Mouse (Mus musculus) mouse trophoblast stem cell (cell line): ENCODE measurements at regions not wholly inside any gene's neighbourhood (a gene's known extent, or its start where the extent isn't known, plus 50 kb on each side); places are given as distances from the start of the nearest gene placed in this dataset.

ENCODE experiments used
- in situ Hi-C, 2 experiments: fragments of 300-500 bp; cut with MseI, MboI; formaldehyde crosslinking; loops; 2 replicates in 1 of 2; 3 replicates in 1 of 2; pipeline ENCODE4 v1.15.1; 2025

DNA sequence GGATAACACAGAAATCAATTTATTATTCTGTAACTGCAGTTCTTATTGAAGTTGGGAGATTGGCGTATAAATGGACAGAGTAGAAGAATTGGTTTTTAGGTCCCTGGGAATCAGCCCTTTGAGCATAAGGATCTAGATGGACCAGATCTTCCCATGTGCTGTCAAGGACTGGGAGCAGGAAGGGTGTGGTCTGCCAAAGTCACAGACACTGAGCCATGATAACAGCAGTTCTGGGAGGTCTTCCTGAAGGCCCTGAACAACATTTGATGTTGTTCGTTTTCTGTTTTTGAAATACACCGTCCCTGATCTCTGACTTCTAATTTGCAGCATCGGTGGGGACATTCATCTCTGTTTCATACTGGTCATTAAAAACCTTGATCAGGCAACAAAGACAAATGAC, 147.6 kb upstream of the Krr1 start:
- in situ Hi-C loops = no loop called here

DNA sequence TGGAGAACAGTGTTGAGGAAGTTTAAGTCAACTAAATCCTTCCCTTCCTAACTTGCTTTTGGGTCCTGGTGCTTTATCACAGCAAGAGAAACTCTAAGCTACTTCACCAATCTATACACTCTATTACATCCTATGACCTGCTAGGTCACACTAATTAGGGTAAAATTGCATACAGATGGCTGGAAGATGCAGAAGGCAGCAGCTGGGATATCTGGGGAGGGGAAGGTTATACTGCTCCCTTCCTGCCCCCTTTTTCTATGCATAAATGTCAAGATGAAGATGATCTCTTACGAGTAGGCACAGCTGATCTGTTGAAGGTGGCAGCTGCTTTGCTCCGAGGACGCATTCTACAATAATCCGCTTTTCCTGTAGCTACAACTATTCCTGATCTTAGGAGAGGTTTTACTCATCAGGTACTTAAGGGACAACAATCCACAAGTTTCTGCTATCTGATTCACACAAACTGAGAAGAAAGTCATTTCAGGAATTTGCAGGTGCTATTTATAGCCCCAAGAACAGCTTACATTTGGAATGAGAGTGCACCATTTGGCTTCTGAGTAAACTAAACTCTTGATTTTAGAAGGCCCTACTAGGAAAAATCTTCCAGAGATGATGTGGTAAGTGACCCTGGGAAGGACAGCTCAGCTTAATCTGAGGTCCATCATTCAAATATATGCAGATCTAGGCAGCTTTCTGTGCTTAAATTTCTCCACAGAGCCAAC, 146.3 kb upstream of the Krr1 start:
- in situ Hi-C loops = no loop called here

DNA sequence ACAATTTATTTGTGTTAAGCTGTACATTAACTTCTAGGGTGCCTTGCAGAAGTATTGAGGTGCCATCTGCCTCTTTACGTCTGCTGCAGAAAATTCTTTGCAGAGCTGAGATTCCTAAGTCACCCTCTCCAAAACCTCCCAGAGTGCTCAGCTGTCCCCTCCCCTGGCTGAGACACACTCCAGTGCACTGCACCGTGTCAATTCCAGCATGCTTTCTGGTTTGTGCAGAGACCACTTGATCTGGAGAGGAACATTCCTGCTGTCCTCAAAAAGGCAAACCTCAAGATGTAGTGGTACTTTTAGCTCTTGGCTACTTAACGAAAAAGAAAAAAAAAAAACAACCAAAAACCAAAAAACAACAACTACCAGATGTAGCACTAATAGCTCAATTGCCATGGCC, 145.2 kb upstream of the Krr1 start:
- in situ Hi-C loops = no loop called here

DNA sequence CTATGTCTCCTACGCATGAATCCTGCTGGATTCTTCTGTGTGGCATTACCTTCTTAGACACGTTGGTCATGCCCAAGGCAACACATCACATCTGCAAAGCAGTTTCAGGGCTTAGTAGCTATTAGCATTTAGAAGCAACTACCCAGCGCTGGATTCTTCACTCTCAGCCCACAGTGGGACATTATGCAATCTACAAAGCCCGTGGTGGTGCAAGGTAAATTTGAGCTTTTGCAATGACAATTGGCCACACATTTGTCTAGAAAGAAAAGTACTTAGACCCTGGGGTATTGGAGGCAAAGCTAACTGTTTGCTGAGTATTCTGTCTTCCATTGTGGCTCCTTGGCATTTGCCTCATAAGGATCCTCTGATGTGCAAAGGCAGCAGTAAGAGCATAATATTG, 144.5 kb upstream of the Krr1 start:
- in situ Hi-C loops = no loop called here

DNA sequence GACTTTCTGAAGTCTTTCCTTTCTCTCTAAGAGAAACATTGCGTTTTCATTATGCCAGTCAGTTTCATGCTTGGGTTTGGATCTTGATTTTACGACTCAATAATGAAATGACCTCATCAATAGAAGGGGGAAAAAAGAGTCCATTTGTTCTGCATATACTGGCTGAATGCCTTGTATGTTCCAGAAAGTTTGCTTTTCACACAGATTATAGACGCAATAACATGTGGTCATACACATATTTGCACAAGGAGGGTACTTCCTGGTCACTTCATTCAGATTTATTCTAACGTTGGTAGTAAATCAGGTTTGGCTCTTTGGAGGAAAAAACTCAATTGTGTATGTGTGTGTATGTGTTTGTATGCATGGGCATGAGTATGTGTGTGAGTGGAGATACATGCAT, 143.9 kb upstream of the Krr1 start:
- in situ Hi-C loops = no loop called here

DNA sequence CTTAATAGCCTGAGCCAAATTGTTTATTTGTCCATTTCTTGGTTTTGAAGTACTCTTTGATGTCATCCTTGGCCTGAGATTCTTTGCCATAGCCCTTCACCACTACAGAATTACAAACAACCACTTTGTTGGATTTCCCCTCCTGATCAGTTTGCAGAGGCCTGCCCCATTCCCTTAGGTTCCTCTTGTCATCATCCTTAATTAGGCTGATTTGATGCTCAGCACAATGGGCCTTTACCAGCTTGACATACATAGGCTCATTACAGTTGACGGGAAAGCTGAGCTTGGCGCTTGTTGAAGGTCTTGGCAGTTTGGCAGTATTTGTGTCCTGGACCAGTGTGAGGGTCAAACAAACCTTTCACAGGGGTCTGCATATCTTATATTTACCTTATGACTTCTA, 143.2 kb upstream of the Krr1 start:
- in situ Hi-C loops = no loop called here

DNA sequence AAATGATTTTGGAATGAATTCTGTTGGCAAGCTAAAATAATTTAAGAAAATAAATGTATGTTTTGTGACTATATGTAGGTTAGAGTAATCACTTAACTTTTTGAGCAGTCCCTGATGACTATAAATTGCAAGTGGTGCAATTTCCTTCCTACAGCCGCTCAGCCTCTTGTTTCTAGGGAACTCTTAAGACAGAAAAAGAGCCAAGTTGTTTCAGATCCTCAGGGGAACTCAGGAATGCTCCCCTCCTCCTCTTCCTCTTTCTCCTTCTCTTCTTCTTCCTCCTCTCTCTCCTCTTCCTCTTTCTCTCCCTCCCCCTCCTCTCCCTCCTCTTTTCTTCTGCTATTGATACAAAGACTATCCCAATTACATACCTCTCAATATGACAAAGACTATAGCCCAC, 141.4 kb upstream of the Krr1 start:
- in situ Hi-C loops = no loop called here

DNA sequence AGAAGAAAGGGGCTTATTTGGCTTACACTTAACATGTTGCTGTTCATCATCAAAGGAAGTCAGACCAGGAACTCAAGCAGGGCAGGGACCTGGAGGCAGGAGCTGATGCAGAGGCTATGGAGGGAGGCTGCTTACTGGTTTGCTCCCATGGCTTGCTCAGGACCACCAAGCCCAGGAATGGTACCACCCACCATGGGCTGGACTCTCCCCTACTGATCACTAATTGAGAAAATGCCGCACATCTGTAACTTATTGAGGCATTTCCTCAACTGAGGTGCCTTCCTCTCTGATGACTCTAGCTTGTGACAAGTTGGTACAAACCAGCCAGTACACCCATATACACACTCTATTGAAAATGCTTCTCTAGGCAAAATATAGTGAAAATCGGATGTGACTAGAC, 138.9 kb upstream of the Krr1 start:
- in situ Hi-C loops = no loop called here

DNA sequence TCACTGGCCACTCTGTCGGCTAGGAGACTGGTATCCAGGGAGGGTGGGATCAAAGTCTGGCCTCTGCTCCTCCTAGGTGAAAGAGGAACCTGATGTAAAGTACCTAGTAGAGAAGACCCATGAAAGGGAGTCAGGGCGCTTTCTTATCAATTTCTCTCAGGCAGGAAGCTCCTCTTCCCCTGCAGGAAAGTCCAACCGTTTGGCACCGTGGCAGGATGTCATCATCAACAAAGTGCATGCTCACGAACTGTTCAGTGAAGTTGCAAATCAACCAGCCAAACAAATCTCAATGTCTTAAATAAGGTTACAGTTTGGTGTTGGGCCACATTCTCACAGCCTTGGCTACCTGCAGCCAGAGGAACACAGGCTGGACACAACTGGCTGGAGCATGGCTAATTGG, 138.2 kb upstream of the Krr1 start:
- in situ Hi-C loops = no loop called here

DNA sequence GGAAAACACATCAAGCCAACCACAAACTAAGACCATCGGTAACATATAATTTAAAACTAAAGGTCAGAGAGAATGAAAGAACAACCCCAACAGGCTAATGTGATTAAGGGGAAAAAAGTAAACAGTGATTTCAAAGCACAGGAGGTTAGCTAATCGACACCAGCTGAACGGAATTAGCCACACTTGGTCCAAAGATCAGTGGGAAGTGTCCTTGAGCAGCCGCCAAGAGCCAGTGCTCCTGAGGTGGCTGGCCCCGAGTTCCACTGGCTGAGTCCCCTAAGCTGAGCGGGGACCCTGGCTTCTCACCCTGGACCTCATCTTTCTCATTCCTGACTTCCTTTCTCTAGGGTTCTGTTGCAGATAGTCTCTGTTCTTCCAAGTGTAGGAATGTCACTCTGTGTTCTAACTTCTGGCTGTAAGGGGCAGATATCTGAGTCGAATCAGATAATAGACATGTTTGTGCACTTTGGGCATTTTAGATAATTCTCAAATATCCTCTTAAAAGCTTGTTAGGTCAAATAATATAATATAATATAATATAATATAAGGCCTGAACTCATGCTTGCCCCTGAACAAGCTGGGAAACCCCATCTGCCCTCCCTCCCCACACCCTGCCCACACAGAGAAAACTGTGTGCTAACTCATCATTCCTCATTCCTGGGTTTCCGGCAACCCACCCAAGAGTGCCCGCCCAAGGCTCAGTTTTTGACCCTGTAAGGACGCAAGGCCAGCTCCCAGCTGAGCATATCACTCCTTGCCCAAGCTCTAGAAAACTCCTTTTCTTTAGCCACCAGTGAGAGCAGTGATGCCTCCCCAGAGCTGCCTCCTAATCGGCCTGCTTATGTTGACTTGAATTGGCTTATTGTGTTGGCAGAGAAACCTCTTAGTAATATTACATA, 137.3 kb upstream of the Krr1 start:
- in situ Hi-C loops = no loop called here

DNA sequence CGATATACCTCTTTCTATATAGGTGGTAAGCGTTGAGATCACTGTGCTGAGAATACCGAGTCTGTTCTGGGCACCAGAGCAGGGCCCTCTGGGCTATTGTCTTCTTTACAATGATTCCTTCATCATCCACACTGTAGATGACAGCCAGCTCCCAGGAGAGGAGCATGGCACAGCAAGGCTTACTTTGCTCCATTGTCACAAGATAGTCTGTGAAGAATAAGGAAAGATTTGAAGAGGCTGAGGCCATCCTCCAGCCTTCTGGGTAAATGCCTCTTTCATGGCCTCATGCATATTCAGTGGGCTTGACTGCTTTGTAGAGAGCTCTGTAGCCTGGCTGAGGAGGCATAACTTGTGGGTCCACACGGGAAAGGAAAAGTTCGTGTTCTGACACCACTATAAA, 136.3 kb upstream of the Krr1 start:
- in situ Hi-C loops = no loop called here

DNA sequence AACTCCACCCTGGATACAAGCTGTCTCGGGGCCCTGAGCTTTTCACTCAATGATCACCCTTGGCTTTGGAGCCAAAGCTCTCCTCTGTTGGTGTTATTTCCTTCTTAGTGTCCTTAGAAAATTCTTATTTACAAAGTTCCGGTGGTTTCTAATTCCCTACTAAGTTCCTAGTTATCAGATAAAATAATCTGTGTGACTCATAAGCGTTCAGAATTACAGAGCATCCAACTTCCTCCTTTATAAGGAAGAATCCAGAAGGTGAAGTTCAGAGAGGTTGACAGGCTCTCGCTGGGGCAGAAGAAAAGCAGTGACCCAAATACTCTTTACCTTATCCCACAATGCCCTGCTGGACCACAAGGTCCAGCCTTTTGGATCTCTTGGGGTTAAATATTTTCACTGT, 135.7 kb upstream of the Krr1 start:
- in situ Hi-C loops = no loop called here

DNA sequence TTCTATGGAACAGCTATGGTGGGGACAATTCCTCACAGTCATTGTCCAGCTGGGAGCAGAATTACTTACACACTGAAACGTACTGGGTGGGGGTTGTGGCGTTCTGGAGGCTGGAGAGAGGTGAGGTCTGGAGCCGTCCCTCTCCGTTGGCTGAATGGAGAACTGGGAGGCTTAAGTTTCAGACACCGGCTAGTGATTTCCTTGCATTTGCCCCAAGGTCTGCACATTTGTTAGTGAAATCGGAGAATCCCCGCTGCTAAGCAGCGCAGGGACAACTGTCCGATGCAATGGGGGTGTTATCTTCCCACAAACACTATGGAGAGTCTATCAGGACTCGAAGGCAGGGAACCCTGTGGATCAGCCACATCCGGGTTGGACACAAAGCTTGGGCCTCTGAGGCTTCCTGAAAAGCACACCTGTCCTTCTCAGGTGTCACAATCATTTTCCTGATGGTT, 130.1 kb upstream of the Krr1 start:
- in situ Hi-C loops = no loop called here

DNA sequence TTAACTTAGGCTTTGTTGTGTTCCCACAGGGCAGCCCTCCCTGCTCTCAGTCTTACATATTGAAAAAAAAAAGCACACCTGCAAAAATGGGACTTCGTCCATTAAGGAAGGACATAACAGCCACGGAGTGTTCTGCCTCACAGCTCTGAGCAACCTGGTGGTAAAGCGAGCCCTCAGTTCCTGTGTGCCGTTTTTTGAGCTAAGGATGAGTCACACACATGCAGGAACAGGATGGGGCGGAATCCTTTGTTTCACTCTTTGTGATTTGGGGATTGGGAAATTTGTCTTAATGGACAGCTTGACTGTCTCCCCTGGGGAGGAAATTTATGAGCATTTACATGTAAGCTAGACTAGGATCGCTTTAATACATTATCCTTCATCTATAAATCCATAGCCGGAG, 129.6 kb upstream of the Krr1 start:
- in situ Hi-C loops = no loop called here

DNA sequence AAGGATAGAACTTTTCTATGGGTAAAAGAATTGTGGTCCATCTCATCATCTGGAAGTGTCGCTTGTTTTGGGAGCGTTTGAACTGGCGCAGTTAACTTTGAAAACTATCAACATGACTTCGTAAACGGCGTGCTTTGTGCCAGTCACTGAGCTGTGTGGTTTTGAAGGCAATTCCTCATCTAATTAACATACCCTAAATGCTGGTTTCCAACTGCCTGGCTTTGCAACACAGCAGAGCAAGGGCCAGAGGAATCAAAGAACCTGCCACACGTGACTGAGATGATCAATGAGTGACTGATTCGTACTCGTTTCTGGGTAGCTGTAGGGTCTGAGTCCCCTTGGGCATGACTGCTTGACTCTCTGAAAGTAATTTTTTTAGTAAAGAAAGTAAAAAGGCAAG, 129.2 kb upstream of the Krr1 start:
- in situ Hi-C loops = no loop called here

DNA sequence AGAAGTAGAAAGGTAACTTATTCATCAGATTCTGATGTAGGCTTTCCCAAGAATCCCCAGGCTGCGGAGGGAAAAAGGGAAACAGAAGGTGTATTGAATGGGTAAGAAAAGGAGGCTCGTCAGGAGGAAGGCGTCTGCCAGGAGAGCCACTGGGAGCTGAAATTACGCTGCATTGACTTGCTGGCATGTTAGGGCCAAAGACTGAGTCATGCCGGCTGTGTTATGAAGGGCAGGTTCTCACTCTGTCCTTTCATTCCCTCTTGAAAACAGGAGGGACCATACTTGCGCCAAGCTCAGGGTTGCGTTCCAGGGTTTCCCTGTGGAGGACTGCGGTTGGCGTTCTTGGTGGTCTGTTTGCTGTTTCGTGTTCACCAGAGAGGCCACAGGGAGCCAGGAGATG, 128.3 kb upstream of the Krr1 start:
- in situ Hi-C loops = no loop called here

DNA sequence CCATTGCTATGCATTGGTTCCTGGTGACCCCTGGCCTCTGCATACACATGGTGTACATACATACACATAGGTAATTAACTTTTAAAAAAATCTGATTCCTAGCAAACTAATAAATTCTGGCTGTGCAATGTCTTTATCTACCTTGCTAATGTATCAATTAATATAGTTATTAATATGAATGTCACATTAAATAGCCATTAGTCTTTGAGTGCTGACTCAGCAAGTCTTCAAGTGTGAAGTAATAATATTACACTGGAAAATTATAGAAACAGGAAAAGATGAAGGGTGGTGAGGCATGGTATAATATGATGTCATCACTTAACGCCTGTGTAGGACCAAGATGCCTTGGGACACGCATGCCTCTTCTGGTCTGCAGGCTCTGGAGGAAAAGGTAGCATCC, 126.5 kb upstream of the Krr1 start:
- in situ Hi-C loops = no loop called here

DNA sequence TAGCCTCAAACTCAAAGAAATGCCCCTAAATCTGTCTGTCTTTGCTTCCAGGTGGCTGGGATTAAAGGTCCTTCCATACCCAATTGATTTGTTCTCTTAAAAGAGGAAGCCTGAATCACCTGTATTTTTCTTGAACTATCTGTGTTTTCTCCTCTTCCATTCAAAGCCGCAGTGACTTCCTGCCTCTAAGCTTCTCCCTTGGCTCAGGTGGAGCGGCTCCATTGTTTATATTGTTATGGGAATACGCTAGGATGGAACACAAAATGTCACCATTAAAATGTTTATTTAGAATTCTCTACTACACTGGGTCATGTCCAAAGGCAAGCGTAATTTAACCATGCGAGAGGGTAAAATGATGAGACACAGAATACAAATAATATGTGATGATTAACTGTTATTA, 118.2 kb upstream of the Krr1 start:
- in situ Hi-C loops = no loop called here

DNA sequence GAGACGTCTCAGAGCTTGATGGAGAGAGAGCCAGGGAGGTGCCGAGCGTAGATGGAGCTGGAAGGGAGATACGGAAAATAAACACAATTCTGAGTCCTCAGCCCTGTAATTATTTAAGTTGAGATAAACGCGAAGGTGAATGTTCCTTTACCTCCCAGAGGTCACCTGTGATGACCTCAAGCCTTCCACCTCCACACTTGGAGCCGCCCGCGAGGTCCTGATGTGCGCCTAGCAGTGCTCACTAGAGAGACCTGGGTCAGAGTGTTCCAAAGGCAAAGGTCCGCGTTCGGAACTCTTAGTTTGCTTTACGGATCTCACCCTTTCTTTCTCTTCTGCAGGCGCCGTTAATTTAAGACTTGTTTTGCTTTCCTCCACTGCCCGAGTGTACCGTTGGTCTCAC, 117.0 kb upstream of the Krr1 start:
- in situ Hi-C loops = no loop called here

DNA sequence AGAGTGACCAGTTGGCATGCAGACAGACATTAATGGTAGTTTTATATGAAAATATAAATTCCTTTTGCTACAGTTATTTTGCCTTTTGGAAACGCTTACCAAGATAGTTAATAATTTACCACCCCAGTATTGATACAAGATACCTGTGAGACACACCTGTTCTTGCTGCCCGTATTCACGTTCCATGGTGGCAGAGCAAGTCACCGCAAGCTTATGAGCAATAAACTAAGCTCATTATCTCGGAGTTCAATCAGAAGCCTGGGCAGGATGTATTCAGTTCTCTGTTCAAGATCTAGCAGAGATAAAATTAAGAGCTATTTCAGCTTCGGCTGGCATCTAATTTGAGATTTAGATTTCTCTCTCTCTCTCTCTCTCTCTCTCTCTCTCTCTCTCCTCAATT, 114.1 kb upstream of the Krr1 start:
- in situ Hi-C loops = no loop called here

DNA sequence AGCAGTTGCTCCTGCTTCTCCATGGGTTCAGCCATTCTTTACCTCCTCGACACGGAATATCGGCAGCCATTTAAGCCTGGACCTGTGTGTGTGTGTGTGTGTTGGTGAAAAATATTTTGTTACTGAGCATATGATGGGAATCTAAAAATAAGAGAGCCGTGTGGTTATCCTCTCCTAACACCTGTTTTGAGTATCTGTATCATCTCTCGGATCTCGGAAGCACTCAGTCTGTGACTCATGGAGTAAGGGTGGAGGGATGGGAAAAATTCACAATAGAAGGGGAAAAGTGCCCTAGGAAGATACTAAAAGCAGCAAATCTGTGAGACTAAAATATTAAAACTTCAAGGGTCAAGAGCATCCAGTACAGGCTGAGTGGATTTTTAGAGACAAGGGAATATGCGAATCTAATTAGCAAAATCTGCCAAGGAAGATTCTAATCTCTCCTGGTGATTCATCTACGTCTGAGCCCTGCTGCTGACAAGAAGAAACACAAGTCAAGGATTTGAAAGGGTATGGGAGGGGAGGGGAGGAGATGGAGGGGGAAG, 107.1 kb upstream of the Krr1 start:
- in situ Hi-C loops = no loop called here

DNA sequence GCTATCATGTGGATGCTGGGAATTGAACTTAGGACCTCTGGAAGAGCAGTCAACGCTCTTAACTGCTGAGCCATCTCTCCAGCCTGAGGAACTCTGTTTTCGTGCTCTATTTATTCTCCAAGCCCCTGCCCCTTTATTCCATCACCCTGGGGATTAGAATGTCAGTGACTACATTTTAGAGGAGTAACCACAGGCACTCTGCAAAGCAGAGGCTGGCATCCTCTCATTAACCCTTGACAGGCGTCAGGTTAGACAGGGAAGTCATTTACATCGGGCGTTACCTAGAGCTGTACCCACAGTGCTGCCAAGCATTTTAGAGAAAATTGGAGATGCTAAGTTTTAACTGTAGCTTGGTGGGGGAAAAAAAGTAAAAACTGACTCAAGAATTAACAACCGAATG, 105.4 kb upstream of the Krr1 start:
- in situ Hi-C loops = no loop called here

DNA sequence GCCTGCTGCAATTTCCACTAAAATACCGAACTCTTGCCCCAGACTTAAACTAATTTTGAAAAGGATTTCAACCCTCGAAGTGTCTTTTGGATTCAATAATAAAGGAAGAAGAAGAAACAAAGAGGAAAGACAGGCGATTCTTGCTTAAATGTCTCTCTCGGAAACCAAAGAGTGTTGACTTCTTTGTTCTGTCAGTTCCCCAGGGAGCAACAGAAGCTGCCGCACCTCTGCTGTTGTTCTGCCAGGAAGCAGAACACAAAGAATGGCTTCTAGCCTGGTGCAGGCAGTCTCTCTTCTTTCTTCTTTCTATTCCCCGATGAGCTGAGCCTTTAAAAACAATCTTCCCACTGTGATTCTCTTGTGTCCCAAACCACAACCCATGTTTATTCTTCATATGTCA, 104.9 kb upstream of the Krr1 start:
- in situ Hi-C loops = no loop called here
